Mouse (Mus musculus) erythroblast, embryonic 14.5 days (primary cell): ENCODE results near the gene Lipo1.
"Not testable (repeated sequence)": the region's sequence is repeated elsewhere in the genome, so short reads cannot be mapped to it uniquely, and the experiment has no call there.

Source experiments
- GATA1 ChIP-seq: IDR thresholded peaks from 2 replicates; pipeline ENCODE4 v1.6.1; 2012; ENCODE audit warnings: low read length, inconsistent platforms, mixed read lengths
- TAL1 ChIP-seq: IDR thresholded peaks from 3 replicates; pipeline ENCODE4 v1.6.1; 2012; ENCODE audit warnings: low read length, inconsistent platforms, mixed read lengths

- TF ChIP-seq GATA1, TAL1: not testable (repeated sequence)
Measured at GRCm38 (mm10) chr19:33751259-33751658, 36.0 kb downstream of the Lipo1 start, which contains the start of gene Lipo2.
